Mouse (Mus musculus): ENCODE measurements around the gene Zbed4. TPM values are rescaled to one million over a fixed set of nuclear protein-coding genes. Genes with fewer than 3 reads are reported as not detected.

Zbed4 gene
- total and polyA plus RNA-seq, 3 experiments = 53.2 to 57.9 TPM; not detected in 1

DNA sequence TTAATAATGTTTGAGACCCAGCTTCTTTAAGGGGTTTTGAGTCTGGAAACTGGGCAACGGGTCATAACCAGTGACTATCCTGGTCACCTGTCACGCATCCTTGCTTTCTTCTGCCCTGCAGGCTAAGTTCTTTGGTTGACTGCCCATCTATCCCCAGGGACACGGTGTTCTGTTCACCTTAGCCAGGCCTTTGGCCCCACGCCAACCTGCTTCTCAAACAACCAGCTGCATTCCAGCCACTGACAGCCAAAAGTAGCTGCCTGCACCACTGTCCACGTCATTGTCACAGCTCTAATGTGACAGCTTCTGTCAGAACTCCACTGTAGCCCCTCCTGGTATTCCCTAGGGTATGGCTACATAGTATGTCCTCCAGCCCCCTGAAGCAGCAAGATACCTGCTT is 80.0 kb downstream of the Zbed4 start:
- H3K27me3 ChIP-seq (ENCODE audit: control insufficient read depth in 1 of 2, insufficient read depth in 2 of 2, low read length in 2 of 2) = no peaks in the 10 kb centered on the region
- no peak for DNase-seq (ENCODE audit: low read depth, low spot score)

DNA sequence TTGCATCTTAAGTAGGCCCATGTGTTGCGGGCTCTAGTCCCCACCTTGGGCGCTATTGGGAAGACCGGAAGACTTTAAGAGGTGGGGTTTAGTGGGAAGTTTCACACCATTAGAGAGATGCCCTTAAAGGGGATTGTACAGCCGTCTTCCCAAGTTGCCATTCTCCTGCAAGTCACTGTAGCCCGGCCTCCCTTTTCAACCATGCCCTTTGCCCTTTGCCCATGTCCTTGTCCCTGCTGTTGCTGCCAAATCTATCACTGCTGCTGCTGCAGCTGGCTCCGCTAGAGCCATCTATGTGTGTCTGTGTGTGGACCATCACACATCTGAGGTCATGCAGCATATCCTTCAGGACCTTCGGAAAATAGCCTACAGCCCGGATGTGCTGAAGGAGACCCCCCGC is 81.1 kb downstream of the Zbed4 start:
- Histone ChIP-seq H3K9ac (ENCODE audit: control insufficient read depth, low read depth, low read length, poor library complexity, severe bottlenecking) (no peak overlapping the region), H3K27me3 (ENCODE audit: control insufficient read depth in 1 of 2, insufficient read depth in 2 of 2, low read length in 2 of 2) (no peaks in the 10 kb centered on the region)
- no peak for TF ChIP-seq ELF1 (IDR thresholded peaks at IDR 0.05; ENCODE audit: low read depth, low read length)

More for the DNA sequence above, 80.0 kb downstream of the Zbed4 start:
- Histone ChIP-seq H3K36me3 (ENCODE audit: control insufficient read depth in 1 of 2, insufficient read depth in 2 of 2, low read length in 2 of 2) (no peaks in the 10 kb centered on the region), H3K27ac (ENCODE audit: control insufficient read depth, low read depth, low read length) (no peak overlapping the region), H3K79me2 (ENCODE audit: control insufficient read depth, insufficient read depth, low read length, poor library complexity) (no peaks in the 10 kb centered on the region), H3K4me1 (ENCODE audit: control insufficient read depth in 1 of 2, insufficient read depth in 2 of 2, low read length in 2 of 2) (no peaks in the 10 kb centered on the region), H3K4me3 (ENCODE audit: control insufficient read depth in 1 of 2, insufficient read depth in 1 of 2, low read depth in 2 of 2, low read length in 2 of 2) (no peak overlapping the region), H3K9ac (ENCODE audit: control insufficient read depth, low read depth, low read length, poor library complexity, severe bottlenecking) (no peak overlapping the region), H3K9me3 (replicated peaks; ENCODE audit: insufficient read depth, low read length) (no peaks in the 10 kb centered on the region)
- TF ChIP-seq USF2 (IDR thresholded peaks at IDR 0.05; ENCODE audit: borderline replicate concordance in 1 of 2, insufficient read depth in 1 of 2, low read depth in 1 of 2, low read length in 2 of 2) (no peak), MAZ (IDR thresholded peaks at IDR 0.05; ENCODE audit: low read depth, low read length) (no peak), POLR2A (IDR thresholded peaks at IDR 0.05; ENCODE audit: control insufficient read depth in 1 of 2, insufficient read depth in 1 of 2, low read depth in 1 of 2, low read length in 2 of 2, poor library complexity in 1 of 2) (no peak), MYB (IDR thresholded peaks at IDR 0.05; ENCODE audit: low read depth, low read length) (no peak), MAX (IDR thresholded peaks at IDR 0.05; ENCODE audit: low read length) (no peak), CHD2 (IDR thresholded peaks at IDR 0.05; ENCODE audit: low read length) (no peak), NELFE (IDR thresholded peaks at IDR 0.05; ENCODE audit: low read depth, low read length) (no peak), POLR2AphosphoS2 (IDR thresholded peaks at IDR 0.05; ENCODE audit: low read length) (no peak), TAL1 (IDR thresholded peaks at IDR 0.05; ENCODE audit: low read length) (no peak), CHD1 (IDR thresholded peaks at IDR 0.05; ENCODE audit: low read depth, low read length) (no peak), ZKSCAN1 (IDR thresholded peaks at IDR 0.05; ENCODE audit: low read depth, low read length) (no peak), ZC3H11A (IDR thresholded peaks at IDR 0.05; ENCODE audit: low read depth, low read length) (no peak), HCFC1 (IDR thresholded peaks at IDR 0.05; ENCODE audit: low read depth, low read length) (no peak), MXI1 (IDR thresholded peaks at IDR 0.05; ENCODE audit: low read depth, low read length) (no peak), NRF1 (IDR thresholded peaks at IDR 0.05; ENCODE audit: insufficient read depth, low read depth, low read length, poor library complexity, severe bottlenecking) (no peak), E2F4 (IDR thresholded peaks at IDR 0.05; ENCODE audit: borderline replicate concordance, low read depth, low read length) (no peak), SIN3A (IDR thresholded peaks at IDR 0.05; ENCODE audit: low read length) (no peak), ELF1 (IDR thresholded peaks at IDR 0.05; ENCODE audit: low read depth, low read length) (no peak)

More for the DNA sequence above, 81.1 kb downstream of the Zbed4 start:
- no peaks in the 10 kb centered on the region for H3K9me3 ChIP-seq (replicated peaks; ENCODE audit: insufficient read depth, low read length)
- H3K79me2 ChIP-seq (ENCODE audit: control insufficient read depth, insufficient read depth, low read length, poor library complexity) = no peaks in the 10 kb centered on the region; the same call in 1 of the 2 replicates
- H3K4me3 ChIP-seq (ENCODE audit: control insufficient read depth in 1 of 2, insufficient read depth in 1 of 2, low read depth in 2 of 2, low read length in 2 of 2) = no peak overlapping the region
- no peaks in the 10 kb centered on the region for H3K36me3 ChIP-seq (ENCODE audit: control insufficient read depth in 1 of 2, insufficient read depth in 2 of 2, low read length in 2 of 2)
- no peak for DNase-seq (ENCODE audit: low read depth, low spot score)
- no peaks in the 10 kb centered on the region for H3K4me1 ChIP-seq (ENCODE audit: control insufficient read depth in 1 of 2, insufficient read depth in 2 of 2, low read length in 2 of 2)
- H3K27ac ChIP-seq (ENCODE audit: control insufficient read depth, low read depth, low read length) = no peak overlapping the region

Other genes with a start within 250 kb of the Zbed4 start
- not detected in 2 replicates for gene Zdhhc25, start 151.4 kb upstream of the Zbed4 start, total RNA-seq (2012; rRNA removed)
- gene Zdhhc25, start 151.4 kb upstream of the Zbed4 start, polyA plus RNA-seq (2012; ENCODE audit: insufficient read depth in 1 of 2, insufficient read length in 2 of 2, low read depth in 1 of 2, low replicate concordance in 2 of 2, missing spikeins in 1 of 2) = not detected
- 33.7 and 33.8 TPM in 2 replicates for gene Brd1, start 17.4 kb upstream of the Zbed4 start, total RNA-seq (2012; rRNA removed)
- gene Brd1, start 17.4 kb upstream of the Zbed4 start, polyA plus RNA-seq (2012; ENCODE audit: insufficient read depth in 1 of 2, insufficient read length in 2 of 2, low read depth in 1 of 2, low replicate concordance in 2 of 2, missing spikeins in 1 of 2) = 10 to 100 TPM; 43.1 to 72.7 TPM
- gene Alg12, start 67.7 kb downstream of the Zbed4 start, total RNA-seq (2012; rRNA removed) = 12.3 and 13.7 TPM in 2 replicates
- 10 to 100 TPM in 1 of 2 experiments, not detected in 1; 18.6 TPM for gene Alg12, start 67.7 kb downstream of the Zbed4 start, polyA plus RNA-seq (2012; ENCODE audit: insufficient read depth in 1 of 2, insufficient read length in 2 of 2, low read depth in 1 of 2, low replicate concordance in 2 of 2, missing spikeins in 1 of 2)
- gene Creld2, start 68.0 kb downstream of the Zbed4 start, total RNA-seq (2012; rRNA removed) = 121 and 188 TPM in 2 replicates
- 100 to 1,000 TPM in 1 of 2 experiments, not detected in 1; 118 TPM for gene Creld2, start 68.0 kb downstream of the Zbed4 start, polyA plus RNA-seq (2012; ENCODE audit: insufficient read depth in 1 of 2, insufficient read length in 2 of 2, low read depth in 1 of 2, low replicate concordance in 2 of 2, missing spikeins in 1 of 2)
- gene Pim3, start 110.5 kb downstream of the Zbed4 start, total RNA-seq (2012; rRNA removed) = 29.5 and 41.6 TPM in 2 replicates
- gene Pim3, start 110.5 kb downstream of the Zbed4 start, polyA plus RNA-seq (2012; ENCODE audit: insufficient read depth in 1 of 2, insufficient read length in 2 of 2, low read depth in 1 of 2, low replicate concordance in 2 of 2, missing spikeins in 1 of 2) = 10 to 100 TPM in 1 of 2 experiments, not detected in 1; 33.6 TPM
- gene Ttll8, start 202.8 kb downstream of the Zbed4 start, total RNA-seq (2012; rRNA removed) = not detected in 2 replicates
- not detected for gene Ttll8, start 202.8 kb downstream of the Zbed4 start, polyA plus RNA-seq (2012; ENCODE audit: insufficient read depth in 1 of 2, insufficient read length in 2 of 2, low read depth in 1 of 2, low replicate concordance in 2 of 2, missing spikeins in 1 of 2)
- not detected in 2 replicates for gene Mlc1, start 227.3 kb downstream of the Zbed4 start, total RNA-seq (2012; rRNA removed)
- not detected for gene Mlc1, start 227.3 kb downstream of the Zbed4 start, polyA plus RNA-seq (2012; ENCODE audit: insufficient read depth in 1 of 2, insufficient read length in 2 of 2, low read depth in 1 of 2, low replicate concordance in 2 of 2, missing spikeins in 1 of 2)
- gene Mov10l1, start 231.2 kb downstream of the Zbed4 start, total RNA-seq (2012; rRNA removed) = not detected in 2 replicates
- not detected for gene Mov10l1, start 231.2 kb downstream of the Zbed4 start, polyA plus RNA-seq (2012; ENCODE audit: insufficient read depth in 1 of 2, insufficient read length in 2 of 2, low read depth in 1 of 2, low replicate concordance in 2 of 2, missing spikeins in 1 of 2)